Mouse (Mus musculus) forelimb bud, embryonic 11.5 days (tissue): ENCODE measurements around the gene 2700049A03Rik.
"Not testable (repeated sequence)": the region's sequence is repeated elsewhere in the genome, so short reads cannot be mapped to it uniquely, and the experiment has no call there.

Source experiments
- DNase-seq: peaks from one replicate; pipeline ENCODE4 v3.0.0-alpha.2; 2012; ENCODE audit warnings: low read depth, low spot score

The 2700049A03Rik gene

DNA sequence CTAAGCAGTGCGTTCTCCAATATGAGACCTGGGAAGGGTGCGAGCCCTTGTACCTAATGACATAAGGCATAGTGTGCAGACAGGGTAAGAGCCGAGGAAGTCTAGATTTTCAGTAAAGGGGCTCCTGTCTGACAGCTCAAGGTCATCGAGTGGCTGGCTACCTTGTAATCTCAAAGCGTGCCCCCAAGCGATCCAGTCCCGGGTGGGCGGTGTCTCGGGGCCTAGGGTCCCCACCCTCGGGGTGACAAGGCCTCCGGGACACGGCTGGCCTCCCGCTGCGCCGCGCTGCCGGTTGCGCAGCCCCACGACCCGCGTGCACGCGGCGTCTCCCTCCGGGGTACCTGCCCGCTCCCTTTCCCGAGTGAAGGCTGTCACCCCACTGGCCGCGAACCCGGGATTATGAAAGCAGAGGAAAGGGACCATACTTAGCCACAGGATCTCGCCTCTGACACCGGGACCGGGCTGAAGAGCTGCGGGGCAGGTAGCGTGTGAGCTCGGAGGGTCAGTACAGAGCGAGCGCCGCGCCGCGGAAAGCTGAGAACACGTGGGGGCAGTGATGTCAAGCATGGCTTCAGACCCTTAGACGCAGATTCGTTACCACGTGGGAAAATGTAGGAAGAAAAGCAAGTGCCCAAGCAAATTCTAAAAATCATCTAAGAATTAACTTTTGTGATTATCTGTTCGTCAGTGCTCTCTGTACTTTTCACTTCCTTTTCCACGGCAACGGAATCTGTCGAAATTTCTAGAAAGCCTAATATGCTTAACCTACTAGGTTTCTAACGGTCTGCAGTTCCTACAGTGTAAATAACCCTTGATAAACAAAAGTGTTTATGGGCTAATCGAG lies at the start of gene 2700049A03Rik, which contains the start of gene Timm9:
2700049A03Rik (plus strand) TSS at position 719 of the 844 bp plus-strand sequence.
Timm9 (minus strand) TSS at position 555 of the 844 bp plus-strand sequence.
- DNase-seq, result peak; percentile 75

DNA sequence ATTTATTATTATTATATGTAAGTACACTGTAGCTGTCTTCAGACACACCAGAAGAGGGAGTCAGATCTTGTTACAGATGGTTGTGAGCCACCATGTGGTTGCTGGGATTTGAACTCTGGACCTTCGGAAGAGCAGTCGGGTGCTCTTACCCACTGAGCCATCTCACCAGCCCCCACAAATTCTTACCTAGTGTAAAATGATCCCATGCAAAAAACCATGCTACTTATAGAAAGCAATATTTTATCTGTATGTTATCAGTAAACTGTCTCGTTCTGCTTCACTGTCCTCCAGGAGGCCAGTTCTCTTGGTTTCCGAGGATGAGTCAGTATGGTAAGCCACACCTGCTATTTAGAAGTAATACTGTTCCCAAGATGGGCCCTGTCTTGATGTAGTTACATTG lies 32.4 kb upstream of the 2700049A03Rik start:
- DNase-seq, result not testable (repeated sequence)

DNA sequence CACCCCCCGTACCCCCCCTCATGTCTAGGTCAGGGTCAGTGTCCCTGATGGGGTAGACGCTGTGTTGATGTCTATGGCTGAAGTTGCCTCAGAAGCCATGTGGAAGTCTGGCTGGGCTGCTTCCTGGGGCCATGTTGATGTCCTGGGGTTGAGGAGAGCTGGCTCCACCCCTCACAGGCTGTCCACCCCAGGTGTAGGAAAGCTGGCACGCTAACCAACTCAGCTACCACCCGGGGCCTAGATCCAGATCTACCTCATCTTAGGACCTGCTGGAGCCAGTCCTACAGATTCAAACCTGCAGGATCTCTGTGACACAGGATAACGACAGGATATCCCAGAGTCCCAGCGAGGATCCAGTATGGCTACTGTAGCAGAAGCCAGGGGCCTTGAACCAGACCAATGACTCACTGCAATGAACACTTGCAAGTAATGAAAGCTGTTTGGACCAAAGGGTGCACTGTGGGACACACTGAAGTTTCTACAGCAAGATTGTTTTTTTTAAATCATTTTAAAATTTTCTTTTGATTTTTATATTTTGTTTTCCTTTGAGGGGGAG lies 29.4 kb upstream of the 2700049A03Rik start:
- no peak for DNase-seq

DNA sequence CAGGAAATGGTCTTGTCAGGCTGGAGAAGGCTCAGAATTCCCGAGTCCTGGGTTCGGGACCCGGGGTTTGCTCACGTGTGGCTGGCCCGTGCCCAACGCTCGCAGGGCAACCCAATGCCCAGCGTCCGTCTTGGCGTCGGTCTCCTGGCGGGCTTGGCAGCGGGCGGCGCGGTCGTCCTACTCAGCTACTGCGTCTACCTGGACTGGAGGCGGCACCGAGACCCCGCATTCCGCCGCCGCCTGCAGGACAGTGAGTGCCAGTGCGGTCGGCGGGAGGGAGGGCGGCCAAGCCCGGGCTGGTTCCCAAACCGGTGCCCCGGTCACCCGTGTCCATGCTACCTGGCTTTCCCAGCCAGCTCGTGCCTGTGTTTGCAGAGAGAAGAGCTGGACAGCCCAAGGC lies 25.3 kb upstream of the 2700049A03Rik start, which contains the start of gene Tomm20l:
Tomm20l (plus strand) TSS at position 98 of the 400 bp plus-strand sequence.
- DNase-seq, result no peak

DNA sequence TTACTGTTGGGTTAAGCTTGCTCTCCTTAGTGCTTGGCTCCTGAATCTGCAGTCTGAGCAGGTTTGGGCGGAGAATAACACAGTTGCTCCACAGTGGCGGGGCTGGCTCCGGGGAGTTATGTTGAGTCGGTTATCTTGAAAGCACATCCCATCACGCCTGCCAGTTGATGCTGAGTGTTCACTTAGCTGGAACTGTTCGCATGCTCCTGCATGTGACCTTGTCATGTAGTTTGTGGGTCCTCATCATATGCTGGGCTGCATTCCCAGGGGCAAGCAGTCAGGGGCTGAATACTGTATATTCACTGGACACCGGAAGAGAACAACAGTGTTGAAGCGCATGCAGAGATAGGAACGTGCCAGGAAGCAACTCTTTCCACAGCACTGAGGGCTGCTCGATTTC lies 23.6 kb upstream of the 2700049A03Rik start:
- no peak for DNase-seq

DNA sequence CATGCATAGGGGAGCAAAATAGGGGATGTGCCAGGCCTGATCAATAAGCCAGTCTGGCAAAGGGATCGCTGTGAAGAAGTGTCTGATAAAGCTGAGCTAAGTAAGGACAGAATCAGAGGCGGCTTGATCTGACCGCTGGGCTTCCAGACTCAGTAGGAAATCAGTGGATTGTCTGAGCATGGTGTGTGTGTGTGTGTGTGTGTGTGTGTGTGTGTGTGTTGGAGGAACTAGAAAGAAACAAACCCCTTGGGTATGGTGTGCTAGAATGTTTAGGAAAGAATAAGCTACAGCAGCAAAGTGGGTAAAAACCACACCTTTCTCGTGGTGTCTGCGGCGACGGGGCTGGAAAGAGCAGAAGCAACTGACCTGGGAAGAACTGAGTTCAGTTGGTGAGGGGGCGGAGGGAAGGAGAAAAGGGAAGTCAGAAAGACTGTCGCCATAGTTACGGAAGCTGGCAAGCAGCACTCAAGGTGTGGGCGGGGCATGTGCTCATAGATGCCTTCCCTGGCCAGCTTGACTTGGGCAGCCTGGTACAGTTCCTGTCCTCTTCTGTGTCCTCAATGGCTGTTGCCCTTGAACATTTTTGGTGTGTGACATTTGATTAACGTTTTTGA lies 22.9 kb upstream of the 2700049A03Rik start:
- peak; percentile 24 for DNase-seq

DNA sequence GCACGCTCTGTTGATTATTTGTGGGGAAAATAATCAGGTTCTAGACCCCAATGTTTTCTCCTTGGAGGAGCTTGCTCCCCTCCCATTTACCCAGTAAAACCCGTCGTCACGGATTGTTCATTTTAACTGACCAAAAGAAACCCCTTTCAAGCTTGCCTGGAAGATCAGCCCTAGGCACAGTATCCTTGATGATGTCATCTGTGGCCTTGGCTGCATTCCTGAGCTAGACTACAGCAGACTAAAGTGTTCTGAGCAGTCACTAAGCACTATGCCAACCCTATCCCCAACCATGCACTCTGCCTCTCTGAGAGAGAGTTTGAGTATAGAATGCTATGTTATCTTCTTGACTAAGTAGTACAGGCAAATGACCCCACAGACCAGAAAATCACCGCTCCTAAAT lies 20.2 kb upstream of the 2700049A03Rik start:
- DNase-seq, result no peak

DNA sequence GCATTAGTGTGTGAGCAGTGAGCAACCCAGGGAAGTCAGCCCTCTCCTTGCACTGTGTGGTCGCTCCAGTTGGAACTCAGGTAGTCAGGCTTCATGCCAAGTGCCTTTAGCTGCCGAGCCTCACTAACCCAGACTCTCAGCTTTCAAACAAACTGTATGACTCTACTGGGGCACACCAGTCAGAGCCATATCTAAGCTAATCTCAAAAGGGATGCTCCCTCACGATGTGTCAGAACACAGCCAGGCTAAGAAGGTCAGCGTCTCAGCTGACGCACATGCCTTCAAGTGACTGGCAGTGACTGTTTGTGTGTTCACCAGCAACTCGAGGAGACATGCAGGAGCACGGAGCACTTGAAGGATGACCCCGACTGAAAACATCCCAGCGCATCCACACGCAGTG lies 13.9 kb upstream of the 2700049A03Rik start:
- no peak for DNase-seq

DNA sequence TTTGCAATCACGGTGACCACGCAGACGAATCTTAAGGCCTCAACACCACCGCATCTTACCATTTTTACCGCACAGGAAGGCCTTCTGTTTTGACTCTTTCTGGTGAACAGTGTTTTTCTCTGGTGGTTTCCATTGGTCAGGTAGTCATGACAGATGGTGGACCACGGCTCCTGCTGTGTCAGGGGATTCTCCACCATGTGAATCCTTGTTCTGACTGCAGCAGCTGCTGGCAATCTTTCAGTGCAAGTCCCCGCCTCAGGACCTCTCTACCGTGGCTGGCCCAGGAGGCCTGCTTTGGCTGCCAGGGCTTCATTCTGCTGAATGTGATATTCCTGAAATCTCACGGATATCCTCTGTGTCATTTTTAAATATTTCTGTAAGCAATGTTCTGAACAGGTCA lies 13.4 kb upstream of the 2700049A03Rik start:
- no peak for DNase-seq

DNA sequence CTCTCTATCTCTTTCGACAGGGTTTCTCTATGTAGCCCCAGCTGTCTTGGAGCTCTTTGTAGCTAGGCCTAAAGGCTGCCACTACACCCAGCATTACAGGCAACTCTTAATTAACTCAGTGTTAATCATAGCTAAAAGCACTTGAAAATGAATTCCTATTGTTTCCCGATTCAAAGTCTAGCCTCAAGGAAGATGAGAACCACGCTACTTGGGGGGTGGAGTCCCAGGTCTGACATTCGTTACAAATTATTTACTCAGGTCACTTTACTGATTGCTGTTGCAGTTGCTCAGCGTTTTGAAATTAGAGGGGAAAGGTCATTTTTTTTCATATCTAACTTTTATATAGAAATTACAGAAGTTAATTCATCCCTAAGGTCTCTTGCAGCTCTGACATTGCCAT lies 1.1 kb upstream of the 2700049A03Rik start:
- DNase-seq, result no peak

DNA sequence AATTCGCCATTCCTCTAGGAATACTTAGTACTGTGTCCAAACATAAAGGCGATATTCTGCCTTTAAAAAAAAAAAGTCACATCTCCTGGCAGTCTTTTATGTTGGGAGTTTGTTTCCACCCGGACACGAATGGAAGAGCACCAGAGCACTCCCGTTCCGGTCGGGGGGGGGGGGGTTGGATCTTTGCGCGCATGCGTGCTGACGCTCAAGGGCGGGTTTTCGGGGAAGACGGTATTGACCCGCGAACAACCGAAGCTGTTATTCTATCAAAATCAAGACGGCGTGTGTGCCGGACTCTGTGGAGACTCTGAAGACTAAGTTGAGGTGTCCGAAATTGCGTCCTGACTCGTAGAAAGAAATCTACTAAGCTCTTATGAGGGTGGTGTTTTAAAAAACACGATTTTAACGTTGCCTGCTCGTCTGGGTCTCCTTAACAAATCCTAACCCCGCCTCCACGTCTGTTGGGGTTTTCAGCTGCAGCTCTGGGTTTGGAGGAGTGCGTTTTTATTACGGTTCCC lies 385 bp downstream of the 2700049A03Rik start:
- DNase-seq, result peak; percentile 94

DNA sequence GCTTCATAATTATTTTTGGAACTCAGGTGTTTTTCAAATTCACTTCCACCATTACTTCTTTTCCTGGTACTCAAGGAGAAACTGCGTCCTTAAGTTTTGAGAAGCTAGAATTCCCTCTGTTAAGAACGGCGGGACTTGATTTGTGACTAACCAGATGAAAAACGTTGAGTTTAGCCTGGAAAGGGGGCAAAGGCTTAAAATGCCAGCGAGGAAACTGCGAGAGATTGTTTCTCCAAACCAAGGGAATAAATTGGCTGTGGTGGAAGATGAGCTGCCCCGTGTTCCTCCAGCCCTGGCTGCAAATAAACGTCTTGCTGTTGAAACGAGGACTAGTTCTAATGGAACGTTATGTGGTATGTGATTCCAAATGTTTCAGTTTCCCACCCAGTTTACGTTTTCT lies 1.0 kb downstream of the 2700049A03Rik start:
- DNase-seq, result no peak

DNA sequence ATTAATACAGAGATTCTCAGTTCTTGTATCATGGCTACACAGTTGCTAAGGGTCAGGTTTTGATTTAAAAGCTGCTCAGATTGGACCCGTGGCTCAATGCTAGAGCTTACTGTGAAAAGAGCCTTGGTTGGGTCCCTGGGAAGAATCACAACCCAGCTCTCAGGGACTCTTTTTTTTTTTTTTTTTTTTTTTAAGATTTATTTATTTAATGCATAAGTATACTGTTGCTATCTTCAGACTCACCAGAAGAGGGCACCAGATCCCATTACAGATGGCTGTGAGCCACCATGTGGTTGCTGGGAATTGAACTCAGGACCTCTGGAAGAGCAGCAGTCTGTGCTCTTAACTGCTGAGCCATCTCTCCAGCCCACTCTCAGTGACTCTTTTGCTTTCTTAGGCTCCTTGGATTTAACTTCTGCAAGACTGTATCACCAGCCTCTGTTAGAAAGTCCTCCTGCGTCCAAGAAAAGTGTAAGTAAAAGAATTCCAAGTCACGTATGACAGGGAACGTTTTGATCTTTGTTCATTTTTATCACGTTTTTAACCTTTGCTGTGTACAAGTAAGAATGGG lies 2.7 kb downstream of the 2700049A03Rik start:
- DNase-seq, result no peak

DNA sequence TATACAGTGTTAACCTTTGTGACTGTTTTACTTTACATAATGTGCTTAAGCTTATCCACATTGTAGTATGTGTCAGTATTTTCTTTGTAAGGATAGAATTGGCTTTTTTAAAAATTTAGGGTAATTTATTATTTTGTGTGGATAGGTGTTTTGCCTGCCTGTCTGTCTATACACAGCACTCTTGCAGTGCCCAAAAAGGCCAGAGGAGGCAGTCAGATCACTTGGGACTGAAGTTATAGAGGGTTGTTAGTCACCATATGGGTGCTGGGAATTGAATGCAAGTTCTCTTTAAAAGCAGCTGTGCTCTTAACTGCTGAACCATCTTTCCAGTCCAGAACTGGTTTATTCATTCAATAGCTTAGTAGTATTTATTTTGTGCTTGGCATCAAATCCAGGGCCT lies 4.5 kb downstream of the 2700049A03Rik start:
- no peak for DNase-seq

DNA sequence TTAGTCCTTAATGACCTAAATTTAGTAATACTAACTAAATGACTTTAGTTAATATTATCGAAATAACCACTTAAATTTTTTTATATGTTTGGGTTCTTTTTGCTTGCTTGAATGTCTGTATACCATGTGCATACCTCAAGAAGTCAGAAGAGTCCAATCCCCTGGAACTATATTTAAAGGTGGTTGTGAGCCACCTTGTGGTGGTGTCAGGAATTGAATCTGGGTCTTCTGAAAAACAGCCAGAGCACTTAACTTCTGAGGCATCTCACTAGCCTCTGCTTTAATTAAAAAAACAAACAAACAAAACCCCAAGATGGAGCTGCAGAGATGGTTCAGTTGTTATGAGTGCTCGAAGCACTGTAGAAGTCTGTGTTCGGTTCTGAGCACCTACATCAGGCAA lies 11.0 kb downstream of the 2700049A03Rik start:
- DNase-seq, result peak; percentile 47

DNA sequence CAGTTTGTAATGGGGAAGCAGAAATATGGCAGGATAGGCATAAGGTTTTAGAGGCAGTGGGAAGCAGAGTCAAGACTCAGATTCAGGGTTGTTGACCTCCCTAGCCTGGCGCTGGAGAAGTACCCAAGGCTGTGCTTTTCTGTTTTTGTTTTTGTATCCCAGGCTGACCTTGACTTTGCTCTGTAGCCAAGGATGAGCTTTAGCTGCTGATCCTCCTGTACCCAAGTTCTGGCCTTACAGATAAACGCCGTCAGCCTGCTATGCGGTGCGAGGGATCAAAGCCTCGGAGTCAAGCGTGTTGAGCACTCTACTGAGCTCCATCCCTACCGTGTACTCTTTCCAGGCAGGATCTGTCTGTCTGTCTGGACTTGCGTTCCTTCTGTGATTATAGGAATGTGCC lies 12.2 kb downstream of the 2700049A03Rik start:
- DNase-seq, result no peak

DNA sequence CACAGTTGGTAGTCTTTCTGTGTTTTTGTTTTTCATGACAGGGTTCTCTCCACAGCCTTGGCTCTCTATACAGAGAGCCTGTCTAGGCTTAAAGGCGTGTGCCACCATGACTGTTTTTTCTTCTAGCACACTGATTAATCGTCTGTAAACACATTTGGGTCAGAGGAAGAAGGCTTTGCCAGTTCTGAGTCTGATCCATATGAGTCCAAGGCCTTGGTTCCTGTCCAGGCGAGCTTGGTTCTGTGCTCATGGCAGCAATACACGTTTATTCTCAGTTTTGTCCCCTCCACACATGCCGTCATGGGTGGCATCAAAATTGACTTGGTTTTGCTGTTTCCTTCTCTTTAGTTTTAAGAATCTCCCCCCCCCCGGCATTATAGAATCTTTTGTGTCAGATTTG lies 12.8 kb downstream of the 2700049A03Rik start:
- no peak for DNase-seq

DNA sequence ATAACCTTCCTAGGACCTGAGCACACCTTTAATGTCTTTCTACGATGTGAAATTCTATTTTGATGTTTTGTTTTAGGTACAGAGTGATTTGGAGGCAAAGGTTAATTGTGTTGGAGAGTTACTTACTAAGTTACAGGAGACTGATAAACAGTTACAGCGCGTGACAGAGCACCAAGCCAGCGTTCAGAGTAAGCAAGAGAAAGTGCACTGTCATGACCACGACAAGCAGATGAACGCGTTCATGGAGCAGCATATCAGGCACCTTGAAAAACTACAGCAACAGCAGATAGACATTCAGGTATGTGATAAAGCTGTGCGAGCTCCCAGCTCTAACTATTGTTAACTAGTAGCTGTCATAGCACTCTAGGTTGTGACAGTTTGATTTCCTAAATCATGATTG lies 13.5 kb downstream of the 2700049A03Rik start:
- DNase-seq, result no peak

DNA sequence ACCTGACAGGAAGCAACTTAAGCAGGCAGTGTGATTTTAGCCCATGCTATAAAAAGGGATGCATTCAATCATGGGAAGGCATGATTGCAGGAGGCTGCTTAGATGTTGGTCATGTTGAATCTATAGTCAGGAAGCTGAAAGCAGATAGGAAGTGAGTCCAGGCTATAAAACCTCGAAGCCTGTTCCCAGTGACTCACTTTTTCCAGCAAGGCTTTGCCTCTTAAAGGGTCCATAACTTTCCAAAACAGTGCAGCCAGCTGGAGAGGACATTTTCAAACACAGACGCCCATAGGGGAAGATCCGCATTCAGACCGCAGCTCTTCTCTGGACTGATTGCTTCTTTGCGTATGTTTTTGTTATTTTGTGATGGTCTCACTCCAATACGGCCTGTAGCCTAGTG lies 18.3 kb downstream of the 2700049A03Rik start:
- no peak for DNase-seq

DNA sequence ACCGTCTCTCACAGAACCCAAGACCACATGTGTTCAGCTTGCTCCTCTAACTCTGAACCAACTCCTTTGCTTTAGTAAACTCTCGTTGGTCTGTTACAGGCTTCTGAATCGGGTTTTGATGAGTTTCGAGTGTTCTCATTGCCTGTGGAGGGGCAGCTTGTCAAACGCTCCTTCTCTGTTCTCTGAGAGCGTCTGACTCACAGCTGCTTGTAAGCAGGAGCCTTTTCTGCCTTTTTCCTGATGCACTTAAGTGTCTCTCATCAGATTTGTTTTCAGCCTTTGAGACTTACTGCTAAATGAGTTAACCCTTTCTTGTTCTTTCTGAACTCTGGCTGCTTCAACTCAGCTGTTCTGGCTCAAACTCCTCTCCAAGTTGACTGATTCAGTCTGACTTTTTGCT lies 21.3 kb downstream of the 2700049A03Rik start:
- no peak for DNase-seq

DNA sequence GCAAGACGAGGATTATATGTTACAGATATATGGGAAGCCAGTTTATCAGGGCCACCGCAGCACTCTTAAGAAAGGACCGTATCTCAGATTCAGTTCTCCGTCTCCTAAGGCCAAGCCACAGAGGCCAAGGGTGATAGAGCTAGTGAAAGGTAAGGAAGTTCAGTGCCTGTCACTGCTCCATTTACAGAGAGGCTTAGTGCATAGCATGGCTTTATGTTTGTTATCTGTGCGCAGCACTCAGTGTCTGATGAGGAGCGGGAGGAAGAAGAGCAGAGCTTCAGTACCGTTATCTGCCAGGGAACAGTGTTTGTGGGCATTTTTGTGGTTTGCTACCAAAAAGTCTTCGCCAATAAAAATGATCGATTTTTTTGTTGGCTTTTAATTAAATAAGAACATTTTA lies 27.8 kb downstream of the 2700049A03Rik start:
- no peak for DNase-seq

DNA sequence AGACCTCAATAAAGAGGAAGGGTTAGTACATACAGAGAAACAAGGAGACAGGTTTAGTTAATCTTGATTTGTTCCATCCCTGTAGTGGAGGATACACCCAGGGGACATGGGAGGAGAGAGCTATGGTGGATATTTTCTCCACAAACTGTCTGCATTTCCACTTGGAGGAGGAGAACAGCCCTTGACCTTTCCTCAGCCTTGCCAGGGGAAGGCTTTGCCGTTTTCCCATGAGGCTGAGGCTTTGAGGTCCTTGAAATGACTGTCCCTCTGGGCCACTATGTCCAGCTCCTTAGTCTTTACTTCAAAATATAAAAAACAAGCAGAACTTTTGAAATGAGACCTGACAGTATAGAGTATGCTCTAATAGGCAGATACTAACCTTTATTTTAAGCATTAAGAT lies 33.3 kb downstream of the 2700049A03Rik start:
- DNase-seq, result no peak
